Mouse (Mus musculus) cerebellum, adult 9-10 months (tissue): ENCODE results near the gene Cntf.

Experiments used
- DNase-seq: peaks from one replicate; pipeline ENCODE4 v3.0.0; 2022

The Cntf gene

GRCm38 (mm10) chr19:12765308-12765707 is at the start of gene Cntf:
TSS of gene Cntf (minus strand) at chr19:12765632.
- no peak for DNase-seq

GRCm38 (mm10) chr19:12813883-12814282 is 48.5 kb upstream of the Cntf start:
- DNase-seq = no peak

GRCm38 (mm10) chr19:12812644-12813364 is 47.4 kb upstream of the Cntf start:
- no peak for DNase-seq

- DNase-seq = no peak
Observed at GRCm38 (mm10) chr19:12806214-12806613, 40.8 kb upstream of the Cntf start.

GRCm38 (mm10) chr19:12805730-12806129 is 40.3 kb upstream of the Cntf start:
- no peak for DNase-seq

GRCm38 (mm10) chr19:12804237-12804636 is 38.8 kb upstream of the Cntf start:
- no peak for DNase-seq

- no peak for DNase-seq
Observed at GRCm38 (mm10) chr19:12802830-12803229, 37.4 kb upstream of the Cntf start.

- no peak for DNase-seq
Observed at GRCm38 (mm10) chr19:12801046-12801445, 35.6 kb upstream of the Cntf start.

GRCm38 (mm10) chr19:12800621-12801020 is 35.2 kb upstream of the Cntf start:
- DNase-seq = no peak

GRCm38 (mm10) chr19:12799081-12799480 is 33.6 kb upstream of the Cntf start:
- DNase-seq = no peak

- no peak for DNase-seq
Observed at GRCm38 (mm10) chr19:12798404-12798803, 33.0 kb upstream of the Cntf start.

- DNase-seq = peak; percentile 72
Observed at GRCm38 (mm10) chr19:12797071-12797470, 31.6 kb upstream of the Cntf start.

- DNase-seq = no peak
Observed at GRCm38 (mm10) chr19:12796328-12796931, 31.0 kb upstream of the Cntf start.

- peak; percentile 99 for DNase-seq
Observed at GRCm38 (mm10) chr19:12795511-12796327, 30.3 kb upstream of the Cntf start, which contains the start of the genes Zfp91 and Lpxn. TSS of gene Zfp91 (minus strand) at chr19:12796126. TSS of gene Lpxn (plus strand) at chr19:12796193.

GRCm38 (mm10) chr19:12795110-12795509 is 29.7 kb upstream of the Cntf start:
- no peak for DNase-seq

GRCm38 (mm10) chr19:12794056-12795044 is 28.9 kb upstream of the Cntf start:
- peak; percentile 88 for DNase-seq

- no peak for DNase-seq
Observed at GRCm38 (mm10) chr19:12792374-12792773, 26.9 kb upstream of the Cntf start.

GRCm38 (mm10) chr19:12787721-12788120 is 22.3 kb upstream of the Cntf start:
- no peak for DNase-seq

- DNase-seq = no peak
Observed at GRCm38 (mm10) chr19:12786803-12787395, 21.5 kb upstream of the Cntf start.

GRCm38 (mm10) chr19:12780437-12780836 is 15.0 kb upstream of the Cntf start:
- no peak for DNase-seq

- no peak for DNase-seq
Observed at GRCm38 (mm10) chr19:12770888-12771287, 5.5 kb upstream of the Cntf start.
